Mouse (Mus musculus) testis, postnatal 10 days (tissue): ENCODE data around the gene Tmem163.
A peak's percentile ranks its signal among the peaks of the same experiment; 100 is the strongest.

Experiments
- DNase-seq: peaks from one replicate; pipeline ENCODE4 v3.0.0; 2021; ENCODE audit warnings: low spot score

The Tmem163 gene

GRCm38 (mm10) chr1:127679498-127680133 is at the start of gene Tmem163:
TSS of gene Tmem163 (minus strand) at chr1:127679548.
- DNase-seq = peak; percentile 51

GRCm38 (mm10) chr1:127729096-127729495 is 49.7 kb upstream of the Tmem163 start, which contains the start of gene Acmsd:
TSS of gene Acmsd (plus strand) at chr1:127729413.
- DNase-seq = no peak

GRCm38 (mm10) chr1:127723596-127723995 is 44.2 kb upstream of the Tmem163 start:
- DNase-seq = no peak

- no peak for DNase-seq
These were observed 38.9 kb upstream of the Tmem163 start for GRCm38 (mm10) chr1:127718290-127718689.

- no peak for DNase-seq
These were observed 37.1 kb upstream of the Tmem163 start for GRCm38 (mm10) chr1:127716441-127716840.

GRCm38 (mm10) chr1:127706269-127706668 is 26.9 kb upstream of the Tmem163 start:
- DNase-seq = no peak

GRCm38 (mm10) chr1:127702187-127702586 is 22.8 kb upstream of the Tmem163 start:
- no peak for DNase-seq

GRCm38 (mm10) chr1:127696533-127696932 is 17.2 kb upstream of the Tmem163 start:
- no peak for DNase-seq

GRCm38 (mm10) chr1:127677661-127678580 is 1.4 kb downstream of the Tmem163 start:
- no peak for DNase-seq

- peak; percentile 44 for DNase-seq
These were observed 2.2 kb downstream of the Tmem163 start for GRCm38 (mm10) chr1:127677131-127677631.

- no peak for DNase-seq
These were observed 2.7 kb downstream of the Tmem163 start for GRCm38 (mm10) chr1:127676516-127677099.

- no peak for DNase-seq
These were observed 3.2 kb downstream of the Tmem163 start for GRCm38 (mm10) chr1:127676116-127676515.

- DNase-seq = no peak
These were observed 4.1 kb downstream of the Tmem163 start for GRCm38 (mm10) chr1:127675253-127675652.

GRCm38 (mm10) chr1:127673221-127674050 is 5.9 kb downstream of the Tmem163 start:
- DNase-seq = no peak

- no peak for DNase-seq
These were observed 11.2 kb downstream of the Tmem163 start for GRCm38 (mm10) chr1:127668161-127668560.

- DNase-seq = no peak
These were observed 12.1 kb downstream of the Tmem163 start for GRCm38 (mm10) chr1:127667110-127667860.

- DNase-seq = no peak
These were observed 13.1 kb downstream of the Tmem163 start for GRCm38 (mm10) chr1:127666221-127666620.

GRCm38 (mm10) chr1:127662385-127663068 is 16.8 kb downstream of the Tmem163 start:
- no peak for DNase-seq

- no peak for DNase-seq
These were observed 18.0 kb downstream of the Tmem163 start for GRCm38 (mm10) chr1:127661118-127662012.
